Mouse (Mus musculus) ES-E14 (cell line): Measurements from ENCODE around the gene Actbl2.

Experiments
- HCFC1 ChIP-seq: IDR thresholded peaks from 2 replicates; pipeline ENCODE4 v1.6.1; 2012; ENCODE audit warnings: low read length, inconsistent platforms, borderline replicate concordance; ENCODE audit not compliant: insufficient read depth
- MAFK ChIP-seq: IDR thresholded peaks from 2 replicates; pipeline ENCODE4 v1.6.1; 2014; ENCODE audit warnings: mild to moderate bottlenecking, low read depth, low read length, inconsistent platforms; ENCODE audit not compliant: insufficient read depth

DNA sequence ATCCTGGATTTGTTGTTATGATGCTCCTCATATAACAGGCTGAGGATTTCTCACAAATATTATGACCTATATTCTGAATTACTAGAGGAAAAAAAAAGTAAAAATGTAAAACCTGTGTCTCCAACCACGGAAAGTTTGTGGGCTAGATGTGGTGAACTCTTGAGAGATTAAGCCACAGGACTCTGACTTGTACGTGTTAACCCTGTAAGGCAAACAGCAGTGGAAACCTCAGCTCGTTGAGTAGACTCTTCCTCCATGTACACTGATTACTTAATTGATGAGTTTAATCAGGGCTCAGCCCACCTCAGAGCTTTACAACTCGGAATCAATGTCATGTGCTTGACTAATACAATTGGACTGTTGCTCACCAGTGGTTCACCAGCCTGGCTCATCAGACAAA is 3.2 kb downstream of the Actbl2 start:
- TF ChIP-seq MAFK (no peak), HCFC1 (no peak)
